Comparison of ENCODE assay signal across 10 mouse cellular contexts in genomic region chr11:33203383-33204328, GRCm38 (mm10). TPM values are rescaled to one million over a fixed set of nuclear protein-coding genes. Genes with fewer than 3 reads are reported as not detected.
DNase-seq lines count a peak whose midpoint lies in the region; ATAC-seq and TF ChIP-seq lines count a peak whose summit lies in the region.
"Had no signal": no experiment of that assay in that cellular context is flagged by ENCODE, and none has a peak within 500 bp of the region (broad histone marks: within the 10 kb centered on the region; RNA-seq: fewer than 3 reads in every experiment).

Gene Tlx3, minus strand, starts transcription at chr11:33203589.

- peak; percentile 5; the same call in 1 of the 2 replicates for ATAC-seq in heart, postnatal 0 days (ENCODE audit: insufficient read depth, low read depth)
- ATAC-seq in limb, embryonic 14.5 days (ENCODE audit: low FRiP score, low read depth): peak; percentile 16; the same call in 1 of the 2 replicates
- ATAC-seq in stomach, embryonic 14.5 days (ENCODE audit: insufficient number of reproducible peaks, insufficient read depth, low FRiP score, low read depth): peak; percentile 50; the same call in 1 of the 2 replicates

- H3K27me3 ChIP-seq in ES-Bruce4 (ENCODE audit: control insufficient read depth, insufficient read depth, low read length, poor library complexity, severe bottlenecking): peaks cover 47% of the 10 kb centered on the region
- peaks cover 96% of the 10 kb centered on the region for H3K27me3 ChIP-seq in heart, postnatal 0 days (ENCODE audit: control insufficient read depth, insufficient read depth, low read length)
- H3K27me3 ChIP-seq in limb, embryonic 14.5 days (ENCODE audit: control insufficient read depth, insufficient read depth, low read length): peaks cover 84% of the 10 kb centered on the region
- H3K27me3 ChIP-seq in stomach, embryonic 14.5 days (ENCODE audit: control insufficient read depth, insufficient read depth, low read length): peaks cover 71% of the 10 kb centered on the region

- H3K4me3 ChIP-seq in ES-Bruce4 (ENCODE audit: low read depth, low read length): peak within 1 kb of the TSS; percentile 56
- peak within 1 kb of the TSS; percentile 25 for H3K4me3 ChIP-seq in heart, postnatal 0 days (ENCODE audit: low read depth, low read length)
- H3K4me3 ChIP-seq in limb, embryonic 14.5 days (replicated peaks; ENCODE audit: low read length): peak within 1 kb of the TSS; percentile 33
- H3K4me3 ChIP-seq in stomach, embryonic 14.5 days (ENCODE audit: low read depth, low read length): peak within 1 kb of the TSS; percentile 27
- H3K4me3 ChIP-seq: megakaryocyte, embryonic 14.5 days had no signal

- peak within 1 kb of the TSS; percentile 41 for H3K4me2 ChIP-seq in heart, postnatal 0 days (ENCODE audit: low read depth, low read length)
- peak within 1 kb of the TSS; percentile 49 for H3K4me2 ChIP-seq in limb, embryonic 14.5 days (replicated peaks; ENCODE audit: low read depth, low read length, severe bottlenecking)
- peak within 1 kb of the TSS; percentile 40 for H3K4me2 ChIP-seq in stomach, embryonic 14.5 days (replicated peaks; ENCODE audit: low read depth, low read length)

- no peak for TF ChIP-seq POLR2A in ES-Bruce4 (IDR thresholded peaks at IDR 0.05; ENCODE audit: insufficient read depth, low read length)
- no peak for TF ChIP-seq POLR2A in limb, embryonic 14.5 days (IDR thresholded peaks at IDR 0.05; ENCODE audit: borderline replicate concordance, extremely low read depth, insufficient read depth, insufficient read length)

- H3K36me3 ChIP-seq in ES-Bruce4 (ENCODE audit: control insufficient read depth, insufficient read depth, low read length, poor library complexity, severe bottlenecking): no peaks in the 10 kb centered on the region
- no peaks in the 10 kb centered on the region for H3K36me3 ChIP-seq in heart, postnatal 0 days (replicated peaks; ENCODE audit: control insufficient read depth, insufficient read depth, low read length)
- H3K36me3 ChIP-seq in limb, embryonic 14.5 days (ENCODE audit: control insufficient read depth, insufficient read depth, low read length): no peaks in the 10 kb centered on the region
- no peaks in the 10 kb centered on the region for H3K36me3 ChIP-seq in stomach, embryonic 14.5 days (ENCODE audit: control insufficient read depth, insufficient read depth, low read length)

- no peaks in the 10 kb centered on the region for H3K4me1 ChIP-seq in ES-Bruce4 (ENCODE audit: control insufficient read depth, insufficient read depth, low read length)
- H3K4me1 ChIP-seq in heart, postnatal 0 days (ENCODE audit: control insufficient read depth, insufficient read depth): peaks cover 19% of the 10 kb centered on the region; the same call in 1 of the 2 replicates
- peaks cover 19% of the 10 kb centered on the region for H3K4me1 ChIP-seq in limb, embryonic 14.5 days (ENCODE audit: control insufficient read depth, insufficient read depth, low read length)
- H3K4me1 ChIP-seq in stomach, embryonic 14.5 days (ENCODE audit: control insufficient read depth, insufficient read depth, low read length): peaks cover 17% of the 10 kb centered on the region

- 2% methylated on average over 81 of the region's 81 CpGs for WGBS in heart, postnatal 0 days
- under 1% methylated on average over 74 of the region's 81 CpGs for WGBS in limb, embryonic 14.5 days
- WGBS in stomach, embryonic 14.5 days: under 1% methylated on average over 81 of the region's 81 CpGs

- intact Hi-C loops in gastrocnemius, postnatal 14 days (cut with DNase I; ENCODE audit: low total_unique reads): no loop called here

- no peak for TF ChIP-seq CTCF in ES-Bruce4 (IDR thresholded peaks at IDR 0.05; ENCODE audit: low read depth, low read length)
- TF ChIP-seq CTCF in heart, postnatal 0 days (IDR thresholded peaks at IDR 0.05; ENCODE audit: low read depth): no peak

- peak; percentile 19 for DNase-seq in gastrocnemius, postnatal 14 days
- DNase-seq in gastrocnemius, adult 18-20 months (ENCODE audit: low spot score): no peak
- DNase-seq in cerebellum, postnatal 14 days: peak; percentile 90
- no peak for DNase-seq in heart, postnatal 0 days (ENCODE audit: low spot score)
- peak; percentile 53 for DNase-seq in limb, embryonic 14.5 days (ENCODE audit: low spot score)
- DNase-seq in urinary bladder, postnatal 10 days (ENCODE audit: low spot score): no peak

- no peak within 1 kb of the TSS for H3K27ac ChIP-seq in ES-Bruce4 (ENCODE audit: insufficient read depth, low read length)
- no peak within 1 kb of the TSS for H3K27ac ChIP-seq in heart, postnatal 0 days (ENCODE audit: low read depth)
- H3K27ac ChIP-seq in limb, embryonic 14.5 days (replicated peaks; ENCODE audit: low read depth, low read length): no peak within 1 kb of the TSS
- H3K27ac ChIP-seq in stomach, embryonic 14.5 days (ENCODE audit: low read length): no peak within 1 kb of the TSS

- no peak for TF ChIP-seq EP300 in ES-Bruce4 (IDR thresholded peaks at IDR 0.05; ENCODE audit: insufficient read depth, low read depth, low read length)
- TF ChIP-seq EP300 in heart, postnatal 0 days (IDR thresholded peaks at IDR 0.05; ENCODE audit: low read depth): no peak

- no peaks in the 10 kb centered on the region for H3K9me3 ChIP-seq in ES-Bruce4 (replicated peaks; ENCODE audit: control insufficient read depth, insufficient read depth, low read length, poor library complexity, severe bottlenecking)
- H3K9me3 ChIP-seq in heart, postnatal 0 days (replicated peaks; ENCODE audit: control insufficient read depth, low read length): no peaks in the 10 kb centered on the region
- H3K9me3 ChIP-seq in limb, embryonic 14.5 days (ENCODE audit: control insufficient read depth, low read length): no peaks in the 10 kb centered on the region
- no peaks in the 10 kb centered on the region for H3K9me3 ChIP-seq in stomach, embryonic 14.5 days (ENCODE audit: control insufficient read depth, low read depth, low read length)

- H3K9ac ChIP-seq in ES-Bruce4 (ENCODE audit: low read depth, poor library complexity, severe bottlenecking): peak within 1 kb of the TSS; percentile 58
- no peak within 1 kb of the TSS for H3K9ac ChIP-seq in heart, postnatal 0 days (replicated peaks; ENCODE audit: low read depth, low read length)
- no peak within 1 kb of the TSS for H3K9ac ChIP-seq in limb, embryonic 14.5 days (ENCODE audit: low read depth, low read length, severe bottlenecking)
- H3K9ac ChIP-seq in stomach, embryonic 14.5 days (replicated peaks; ENCODE audit: low read depth, low read length): no peak within 1 kb of the TSS

RNA-seq across cellular contexts. Expression of gene Tlx3, which starts in this region (rescaled TPM):
- total RNA-seq in gastrocnemius, postnatal 14 days (2021): not detected
- not detected for total RNA-seq in gastrocnemius, adult 18-20 months (2021)
- 0.58 TPM in 1 of 2 replicates, not detected in the other for polyA plus RNA-seq in ES-Bruce4 (2011; ENCODE audit: insufficient read depth, insufficient read length, low read depth, missing spikeins)
- total RNA-seq in heart, postnatal 0 days (2014; rRNA removed; ENCODE audit: low replicate concordance): not detected in 2 replicates
- not detected in 2 replicates for polyA plus RNA-seq in heart, postnatal 0 days (2015; fragmentation: Nextera tagmentation; extraction: Ambion mirVana)
- 0.08 and 0.09 TPM in 2 replicates for polyA plus RNA-seq in limb, embryonic 14.5 days (2012; rRNA removed)
- polyA plus RNA-seq in limb, embryonic 14.5 days (2014; fragmentation: Nextera tagmentation; extraction: Ambion mirVana): not detected in 2 replicates
- not detected in 2 replicates for polyA plus RNA-seq in stomach, embryonic 14.5 days (2014; fragmentation: Nextera tagmentation; extraction: Ambion mirVana)
- polyA plus RNA-seq: C2C12 had no signal

Comparison
In these comparisons a context has a peak if more than half of its experiments do, and no peak if none do; other contexts are left out.
1. Peak in DNase-seq in gastrocnemius, postnatal 14 days; RNA of the gene not detected or under 1 TPM.
2. Peak in ATAC-seq, H3K4me3 ChIP-seq and H3K4me2 ChIP-seq in heart, postnatal 0 days; RNA of the gene not detected or under 1 TPM.
3. Peak in DNase-seq, ATAC-seq, H3K4me3 ChIP-seq and H3K4me2 ChIP-seq in limb, embryonic 14.5 days; RNA of the gene not detected or under 1 TPM.
4. Peak in ATAC-seq, H3K4me3 ChIP-seq and H3K4me2 ChIP-seq in stomach, embryonic 14.5 days; RNA of the gene not detected or under 1 TPM.
5. DNase-seq: peak in cerebellum, postnatal 14 days (2 of 2); none in gastrocnemius, adult 18-20 months (single experiment), heart, postnatal 0 days (single experiment) and urinary bladder, postnatal 10 days (single experiment).
6. Peak in every context shown above with its lines, with median percentiles within 50 percentile points of each other: H3K4me3 ChIP-seq, ATAC-seq and H3K4me2 ChIP-seq.